Mouse (Mus musculus): ENCODE results near the gene Efna2.

- TF ChIP-seq CTCF (IDR thresholded peaks at IDR 0.05; ENCODE audit: extremely low read depth, insufficient read depth, low read length) (no peak), POLR2A (IDR thresholded peaks at IDR 0.05; ENCODE audit: extremely low read depth, insufficient read depth, low read length) (no peak)
These were observed 57.7 kb downstream of the Efna2 start for GRCm38 (mm10) chr10:80237020-80237419.
